Mouse (Mus musculus): ENCODE data around the gene Siglece. TPM values are rescaled to one million over a fixed set of nuclear protein-coding genes. Genes with fewer than 3 reads are reported as not detected.
"Not testable (repeated sequence)": the region's sequence is repeated elsewhere in the genome, so short reads cannot be mapped to it uniquely, and the experiment has no call there.

The Siglece gene
- polyA plus RNA-seq (2016; fragmentation: Nextera tagmentation; extraction: Ambion mirVana): 0.19 and 0.27 TPM in 2 replicates

GRCm38 (mm10) chr7:43660002-43660401 is at the start of gene Siglece:
Siglece (minus strand) TSS chr7:43660161.
- H3K4me1 ChIP-seq (replicated peaks): no peaks in the 10 kb centered on the region
- 0 out of 2 replicates have a peak, but pooled peaks cover 7% of the 10 kb centered on the region for H3K27me3 ChIP-seq (replicated peaks)
- H3K4me2 ChIP-seq: no peak within 1 kb of the TSS
- H3K27ac ChIP-seq (ENCODE audit: poor library complexity, severe bottlenecking): no peak within 1 kb of the TSS
- no peaks in the 10 kb centered on the region for H3K36me3 ChIP-seq
- H3K9me3 ChIP-seq (replicated peaks): no peaks in the 10 kb centered on the region
- H3K4me3 ChIP-seq: no peak within 1 kb of the TSS
- no peak within 1 kb of the TSS for H3K9ac ChIP-seq
- no peak for ATAC-seq (ENCODE audit: insufficient number of reproducible peaks, low FRiP score)
- 72% methylated on average over 1 of the region's 1 CpGs for whole genome bisulfite sequencing

GRCm38 (mm10) chr7:43690118-43690517 is 30.2 kb upstream of the Siglece start, which contains the start of gene Klk14:
Klk14 (plus strand) TSS chr7:43690418.
- Histone ChIP-seq H3K4me3 (no peak within 1 kb of the TSS), H3K36me3 (no peaks in the 10 kb centered on the region), H3K4me2 (no peak within 1 kb of the TSS), H3K27ac (ENCODE audit: poor library complexity, severe bottlenecking) (no peak within 1 kb of the TSS), H3K4me1 (replicated peaks) (no peaks in the 10 kb centered on the region), H3K9me3 (replicated peaks) (no peaks in the 10 kb centered on the region), H3K9ac (no peak within 1 kb of the TSS), H3K27me3 (replicated peaks) (no peaks in the 10 kb centered on the region)
- no peak for ATAC-seq (ENCODE audit: insufficient number of reproducible peaks, low FRiP score)

GRCm38 (mm10) chr7:43685088-43685487 is 25.1 kb upstream of the Siglece start:
- Histone ChIP-seq H3K27me3 (replicated peaks) (no peaks in the 10 kb centered on the region), H3K27ac (ENCODE audit: poor library complexity, severe bottlenecking) (no peak overlapping the region), H3K4me2 (no peak overlapping the region), H3K9ac (no peak overlapping the region), H3K4me3 (no peak overlapping the region), H3K9me3 (replicated peaks) (no peaks in the 10 kb centered on the region), H3K36me3 (no peaks in the 10 kb centered on the region), H3K4me1 (replicated peaks) (no peaks in the 10 kb centered on the region)
- WGBS: 52% methylated on average over 7 of the region's 7 CpGs
- ATAC-seq (ENCODE audit: insufficient number of reproducible peaks, low FRiP score): no peak

- not testable (repeated sequence) for H3K4me1 ChIP-seq (replicated peaks); H3K4me3 ChIP-seq; H3K9me3 ChIP-seq (replicated peaks); H3K27me3 ChIP-seq (replicated peaks); ATAC-seq (ENCODE audit: insufficient number of reproducible peaks, low FRiP score); H3K9ac ChIP-seq; H3K27ac ChIP-seq (ENCODE audit: poor library complexity, severe bottlenecking); H3K4me2 ChIP-seq
- peaks cover 11% of the 10 kb centered on the region for H3K36me3 ChIP-seq
- 27% methylated on average over 1 of the region's 1 CpGs for WGBS
Measured at GRCm38 (mm10) chr7:43682511-43682910, 22.6 kb upstream of the Siglece start.

GRCm38 (mm10) chr7:43680960-43681359 is 21.0 kb upstream of the Siglece start:
- H3K9ac ChIP-seq: no peak overlapping the region
- H3K27me3 ChIP-seq (replicated peaks): no peaks in the 10 kb centered on the region
- 20% methylated on average over 5 of the region's 5 CpGs for WGBS
- H3K4me2 ChIP-seq: no peak overlapping the region
- no peak overlapping the region for H3K27ac ChIP-seq (ENCODE audit: poor library complexity, severe bottlenecking)
- no peak overlapping the region for H3K4me3 ChIP-seq
- ATAC-seq (ENCODE audit: insufficient number of reproducible peaks, low FRiP score): no peak
- no peaks in the 10 kb centered on the region for H3K4me1 ChIP-seq (replicated peaks)
- H3K36me3 ChIP-seq: peaks cover 26% of the 10 kb centered on the region
- 0 out of 2 replicates have a peak, but pooled peaks cover 12% of the 10 kb centered on the region for H3K9me3 ChIP-seq (replicated peaks)

GRCm38 (mm10) chr7:43678517-43678916 is 18.6 kb upstream of the Siglece start:
- no peak for ATAC-seq (ENCODE audit: insufficient number of reproducible peaks, low FRiP score)
- H3K4me3 ChIP-seq: no peak overlapping the region
- H3K27ac ChIP-seq (ENCODE audit: poor library complexity, severe bottlenecking): no peak overlapping the region
- H3K36me3 ChIP-seq: peaks cover 42% of the 10 kb centered on the region
- H3K4me2 ChIP-seq: no peak overlapping the region
- no peak overlapping the region for H3K9ac ChIP-seq
- H3K4me1 ChIP-seq (replicated peaks): no peaks in the 10 kb centered on the region
- H3K27me3 ChIP-seq (replicated peaks): no peaks in the 10 kb centered on the region
- 0 out of 2 replicates have a peak, but pooled peaks cover 12% of the 10 kb centered on the region for H3K9me3 ChIP-seq (replicated peaks)

GRCm38 (mm10) chr7:43675091-43675490 is 15.1 kb upstream of the Siglece start:
- 0 out of 2 replicates have a peak, but pooled peaks cover 12% of the 10 kb centered on the region for H3K9me3 ChIP-seq (replicated peaks)
- H3K9ac ChIP-seq: no peak overlapping the region
- H3K4me3 ChIP-seq: no peak overlapping the region
- H3K27ac ChIP-seq (ENCODE audit: poor library complexity, severe bottlenecking): no peak overlapping the region
- peaks cover 42% of the 10 kb centered on the region for H3K36me3 ChIP-seq
- no peaks in the 10 kb centered on the region for H3K27me3 ChIP-seq (replicated peaks)
- peaks cover 8% of the 10 kb centered on the region for H3K4me1 ChIP-seq (replicated peaks)
- no peak for ATAC-seq (ENCODE audit: insufficient number of reproducible peaks, low FRiP score)
- no peak overlapping the region for H3K4me2 ChIP-seq
- WGBS: 86% methylated on average over 32 of the region's 32 CpGs

- H3K9ac ChIP-seq: peak overlapping the region; percentile 75
- H3K9me3 ChIP-seq (replicated peaks): 0 out of 2 replicates have a peak, but pooled peaks cover 10% of the 10 kb centered on the region
- H3K4me1 ChIP-seq (replicated peaks): peaks cover 8% of the 10 kb centered on the region
- no peak for ATAC-seq (ENCODE audit: insufficient number of reproducible peaks, low FRiP score)
- peak overlapping the region; percentile 65 for H3K4me3 ChIP-seq
- 16% methylated on average over 10 of the region's 10 CpGs for WGBS
- peaks cover 34% of the 10 kb centered on the region for H3K36me3 ChIP-seq
- H3K27me3 ChIP-seq (replicated peaks): no peaks in the 10 kb centered on the region
- H3K27ac ChIP-seq (ENCODE audit: poor library complexity, severe bottlenecking): no peak overlapping the region
- H3K4me2 ChIP-seq: peak overlapping the region; percentile 77
Measured at GRCm38 (mm10) chr7:43672581-43673260, 12.8 kb upstream of the Siglece start.

- Histone ChIP-seq H3K9me3 (replicated peaks) (0 out of 2 replicates have a peak, but pooled peaks cover 3% of the 10 kb centered on the region), H3K27ac (ENCODE audit: poor library complexity, severe bottlenecking) (no peak within 1 kb of the TSS), H3K4me1 (replicated peaks) (peaks cover 8% of the 10 kb centered on the region), H3K4me3 (peak within 1 kb of the TSS; percentile 65), H3K4me2 (peak within 1 kb of the TSS; percentile 77), H3K27me3 (replicated peaks) (no peaks in the 10 kb centered on the region), H3K36me3 (peaks cover 26% of the 10 kb centered on the region), H3K9ac (peak within 1 kb of the TSS; percentile 75)
- under 1% methylated on average over 26 of the region's 26 CpGs for WGBS
- ATAC-seq (ENCODE audit: insufficient number of reproducible peaks, low FRiP score): peak; percentile 93
Measured at GRCm38 (mm10) chr7:43671809-43672580, 12.0 kb upstream of the Siglece start, which contains the start of gene Ctu1. Ctu1 (plus strand) TSS chr7:43672016.

- Histone ChIP-seq H3K36me3 (peaks cover 19% of the 10 kb centered on the region), H3K9ac (peak overlapping the region; percentile 9; the same call in 1 of the 2 replicates), H3K4me3 (peak overlapping the region; percentile 65), H3K4me2 (peak overlapping the region; percentile 77), H3K27me3 (replicated peaks) (no peaks in the 10 kb centered on the region), H3K27ac (ENCODE audit: poor library complexity, severe bottlenecking) (no peak overlapping the region), H3K4me1 (replicated peaks) (peaks cover 8% of the 10 kb centered on the region), H3K9me3 (replicated peaks) (no peaks in the 10 kb centered on the region)
- 0 out of 2 replicates have a peak, but pooled peaks have one; percentile 15 for ATAC-seq (ENCODE audit: insufficient number of reproducible peaks, low FRiP score)
- 66% methylated on average over 11 of the region's 11 CpGs for WGBS
Measured at GRCm38 (mm10) chr7:43671064-43671808, 11.3 kb upstream of the Siglece start.

- Histone ChIP-seq H3K9ac (no peak overlapping the region), H3K36me3 (no peaks in the 10 kb centered on the region), H3K27me3 (replicated peaks) (no peaks in the 10 kb centered on the region), H3K4me1 (replicated peaks) (peaks cover 8% of the 10 kb centered on the region), H3K4me2 (no peak overlapping the region), H3K27ac (ENCODE audit: poor library complexity, severe bottlenecking) (no peak overlapping the region), H3K9me3 (replicated peaks) (no peaks in the 10 kb centered on the region), H3K4me3 (no peak overlapping the region)
- WGBS: 13% methylated on average over 3 of the region's 3 CpGs
- ATAC-seq (ENCODE audit: insufficient number of reproducible peaks, low FRiP score): no peak
Measured at GRCm38 (mm10) chr7:43668582-43668981, 8.6 kb upstream of the Siglece start.

Data from heart, embryonic 12.5 days (tissue).